Mouse (Mus musculus) central nervous system, embryonic 14 days (tissue): ENCODE results near the gene Vstm2l. TPM values are rescaled to one million over a fixed set of nuclear protein-coding genes. Genes with fewer than 3 reads are reported as not detected.

ENCODE experiments used
- polyA plus RNA-seq: library from polyadenylated mRNA; depleted of rRNA; stranded (reverse); fragments of >200 nt; gene quantifications from 2 replicates; pipeline ENCODE4 v1.2.3, GENCODE M21; 2012; rRNA removed

Gene Vstm2l
- 85.7 and 104 TPM in 2 replicates for polyA plus RNA-seq

DNA sequence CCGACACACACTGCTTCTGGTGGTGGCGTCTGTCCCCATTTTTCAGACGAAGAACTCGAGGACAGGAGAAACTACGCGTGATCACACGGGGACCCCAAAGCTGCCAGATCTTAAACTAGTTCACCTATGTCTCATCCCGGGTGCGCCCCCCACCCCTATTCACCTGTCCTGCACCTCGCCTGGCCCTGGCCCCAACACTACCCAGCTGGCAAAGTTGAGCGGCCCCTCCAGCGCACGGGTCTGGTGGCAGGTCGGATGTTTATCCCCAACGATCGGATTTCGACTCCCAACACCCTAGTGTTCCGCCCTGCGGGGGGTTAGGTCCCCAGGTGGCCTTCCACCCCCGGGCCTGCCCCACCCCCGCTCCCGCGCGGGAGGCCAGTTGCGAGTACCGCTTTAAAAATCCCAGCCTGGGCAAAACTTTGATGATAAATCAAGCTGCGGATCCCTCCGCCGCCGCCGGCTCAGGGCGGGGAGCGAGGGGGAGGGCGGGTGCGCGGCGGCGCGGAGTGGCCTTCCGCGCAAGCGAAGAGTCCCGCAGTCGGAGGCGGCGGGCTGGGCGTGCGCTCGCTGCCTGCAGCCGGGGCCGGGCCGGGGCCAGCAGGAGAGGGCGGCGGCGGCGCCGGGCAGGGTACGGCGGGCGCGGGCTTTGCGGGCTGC is at the start of gene Vstm2l:
Vstm2l (plus strand) TSS at position 549 of the 660 bp plus-strand sequence.

Other genes starting within 250 kb of the Vstm2l start
- 65.8 and 72.1 TPM in 2 replicates for gene Ctnnbl1, start 177.3 kb upstream of the Vstm2l start, polyA plus RNA-seq
- gene Tti1, start 113.8 kb downstream of the Vstm2l start, polyA plus RNA-seq = 20.1 and 21.7 TPM in 2 replicates
- 25.7 TPM in 2 replicates for gene Rprd1b, start 113.8 kb downstream of the Vstm2l start, polyA plus RNA-seq
- 7.7 and 13.9 TPM in 2 replicates for gene Tgm2, start 231.8 kb downstream of the Vstm2l start, polyA plus RNA-seq